Mouse (Mus musculus) neural tube, embryonic 12.5 days (tissue): ENCODE measurements around the gene Cfap97. TPM values are rescaled to one million over a fixed set of nuclear protein-coding genes. Genes with fewer than 3 reads are reported as not detected.
A peak's percentile ranks its signal among the peaks of the same experiment; 100 is the strongest.
"Not testable (repeated sequence)": the region's sequence is repeated elsewhere in the genome, so short reads cannot be mapped to it uniquely, and the experiment has no call there.

Experiments
- ATAC-seq: fragments of 200-750 bp; cut with Nextera tagmentation; 2 replicates; pipeline ENCODE4 v1.8.0; 2017; ENCODE audit warnings: low read depth, mild to moderate bottlenecking, moderate TSS enrichment, moderate library complexity; ENCODE audit not compliant: low FRiP score
- H3K27ac ChIP-seq: fragments of 300-500 bp; sonication (generic); 2 replicates; pipeline ENCODE4 v1.5.1; 2016
- H3K27me3 ChIP-seq: fragments of 300-500 bp; sonication (generic); replicated peaks from 2 replicates; pipeline ENCODE4 v1.6.1; 2016; ENCODE audit warnings: mild to moderate bottlenecking
- H3K36me3 ChIP-seq: fragments of 300-500 bp; sonication (generic); 2 replicates; pipeline ENCODE4 v1.6.1; 2016; ENCODE audit warnings: mild to moderate bottlenecking
- H3K4me1 ChIP-seq: fragments of 300-500 bp; sonication (generic); 2 replicates; pipeline ENCODE4 v1.6.1; 2016
- H3K4me2 ChIP-seq: fragments of 300-500 bp; sonication (generic); replicated peaks from 2 replicates; pipeline ENCODE4 v1.6.1; 2016; ENCODE audit warnings: mild to moderate bottlenecking
- H3K4me3 ChIP-seq: fragments of 300-500 bp; sonication (generic); 2 replicates; pipeline ENCODE4 v1.5.1; 2016
- H3K9ac ChIP-seq: fragments of 300-500 bp; sonication (generic); 2 replicates; pipeline ENCODE4 v1.6.1; 2016; ENCODE audit warnings: mild to moderate bottlenecking
- H3K9me3 ChIP-seq: fragments of 300-500 bp; sonication (generic); 2 replicates; pipeline ENCODE4 v1.6.1; 2016; ENCODE audit warnings: mild to moderate bottlenecking
- WGBS: fragments of 180-500 bp; shearing (Covaris S2); methylation state at CpG from one replicate; pipeline ENCODE4 v1.1.7; 2016; 5-methylcytosine and 5-hydroxymethylcytosine counted together
- polyA plus RNA-seq: library from polyadenylated mRNA; unstranded; fragments of >200 nt; fragmentation: Nextera tagmentation; extraction: Ambion mirVana; gene quantifications from 2 replicates; pipeline ENCODE4 v1.2.1, GENCODE M21; 2016

Cfap97 gene
- polyA plus RNA-seq, result 21.2 and 23.1 TPM in 2 replicates

DNA sequence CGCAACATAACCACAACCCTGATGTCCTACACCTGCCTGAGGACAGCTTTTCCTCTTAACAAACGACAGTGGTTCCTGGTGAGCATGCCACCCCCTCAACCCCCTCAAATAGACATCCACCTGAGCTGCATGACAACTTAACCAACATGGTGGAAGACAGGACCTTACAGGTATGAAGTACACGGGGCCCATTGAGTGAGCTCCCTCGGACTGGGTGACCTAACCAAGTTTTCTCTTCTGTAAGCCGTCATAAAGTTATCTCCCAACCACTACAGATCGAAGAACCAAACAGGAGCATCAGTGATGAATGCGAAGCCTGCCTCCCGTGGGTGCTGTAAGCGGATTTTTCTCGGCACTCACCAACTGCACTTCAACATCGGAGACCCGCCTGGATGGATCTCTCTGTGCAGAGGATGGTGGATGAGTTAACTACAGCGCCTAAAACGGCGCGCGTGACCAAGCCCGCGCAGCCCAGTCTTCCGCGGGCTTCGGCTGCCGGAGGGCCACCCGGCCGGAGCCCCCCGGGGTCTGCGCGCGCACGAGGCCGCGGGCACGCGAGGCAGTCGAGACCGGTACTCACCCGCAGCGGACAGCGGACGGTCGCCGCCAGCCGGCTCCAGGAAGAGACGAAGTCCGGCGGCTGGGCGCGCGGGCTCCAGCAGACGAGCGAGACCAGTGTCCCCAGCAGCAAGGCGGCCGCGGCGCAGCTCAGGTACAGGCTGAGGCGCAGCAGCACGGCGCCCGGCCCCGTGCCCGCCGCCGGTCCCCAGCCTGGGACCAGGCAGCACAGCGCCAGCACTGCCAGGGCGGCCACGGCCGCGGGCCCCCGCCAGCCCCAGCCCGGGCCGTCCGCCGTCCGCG, at the start of gene Cfap97:
Gene Cfap97 (plus strand): TSS at position 570 of the 861 bp plus-strand sequence.
- H3K4me2 ChIP-seq, result peak within 1 kb of the TSS; percentile 89
- peaks cover 7% of the 10 kb centered on the region for H3K4me1 ChIP-seq
- peak within 1 kb of the TSS; percentile 46; the same call in 1 of the 2 replicates for H3K27ac ChIP-seq
- H3K9me3 ChIP-seq, result no peaks in the 10 kb centered on the region
- WGBS, result 1% methylated on average over 71 of the region's 75 CpGs
- peak within 1 kb of the TSS; percentile 87 for H3K9ac ChIP-seq
- ATAC-seq, result peak; percentile 88
- peak within 1 kb of the TSS; percentile 87 for H3K4me3 ChIP-seq
- no peaks in the 10 kb centered on the region for H3K27me3 ChIP-seq
- H3K36me3 ChIP-seq, result no peaks in the 10 kb centered on the region

DNA sequence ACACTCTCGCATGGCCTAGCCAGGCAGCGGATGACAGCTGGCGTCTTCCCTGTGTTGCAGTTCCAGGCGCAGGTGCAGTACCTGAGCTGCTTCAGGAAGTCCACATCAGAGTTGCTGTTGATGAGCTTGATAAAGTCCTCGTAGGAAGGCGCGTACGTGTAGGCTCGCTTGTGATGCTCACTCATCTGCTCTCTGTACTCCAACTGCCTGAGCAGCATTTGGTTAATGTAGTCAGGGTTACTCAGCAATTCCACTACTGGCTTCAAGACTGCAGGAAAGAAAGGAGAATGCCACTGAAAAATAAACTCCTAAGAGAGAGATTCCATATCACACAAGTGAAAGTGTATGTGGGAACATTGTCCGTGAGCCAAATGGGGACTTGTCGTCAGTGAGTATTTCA, 48.1 kb upstream of the Cfap97 start:
- no peak overlapping the region for H3K4me2 ChIP-seq
- no peak overlapping the region for H3K4me3 ChIP-seq
- no peak overlapping the region for H3K27ac ChIP-seq
- ATAC-seq, result no peak
- H3K27me3 ChIP-seq, result no peaks in the 10 kb centered on the region
- H3K9me3 ChIP-seq, result peaks cover 7% of the 10 kb centered on the region; the same call in 1 of the 2 replicates
- H3K36me3 ChIP-seq, result peaks cover 26% of the 10 kb centered on the region
- no peak overlapping the region for H3K9ac ChIP-seq
- WGBS, result 99% methylated on average over 11 of the region's 11 CpGs
- H3K4me1 ChIP-seq, result 0 out of 2 replicates have a peak, but pooled peaks cover 2% of the 10 kb centered on the region

DNA sequence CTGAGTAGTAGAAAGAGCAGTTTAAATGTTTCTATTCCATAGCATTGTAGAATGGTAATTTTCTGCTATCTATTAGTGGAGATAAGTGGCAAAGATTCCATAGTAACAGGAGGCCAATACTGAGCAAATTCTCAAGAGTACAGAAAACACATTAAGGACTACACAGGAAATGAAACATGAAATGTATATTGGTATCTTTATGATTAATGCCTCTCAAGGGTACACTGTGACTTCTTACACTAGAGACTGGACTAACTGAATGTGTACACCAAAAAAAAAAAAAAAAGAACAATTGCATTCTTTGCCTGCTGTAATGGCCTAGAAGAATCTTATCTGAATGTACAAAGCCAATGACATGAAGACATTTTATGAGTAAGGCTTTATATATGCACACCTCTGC, 43.9 kb upstream of the Cfap97 start:
- Histone ChIP-seq H3K4me1 (0 out of 2 replicates have a peak, but pooled peaks cover 13% of the 10 kb centered on the region), H3K27ac (no peak overlapping the region), H3K27me3 (no peaks in the 10 kb centered on the region), H3K4me3 (no peak overlapping the region), H3K9me3 (no peaks in the 10 kb centered on the region), H3K4me2 (no peak overlapping the region), H3K9ac (no peak overlapping the region), H3K36me3 (peaks cover 10% of the 10 kb centered on the region)
- ATAC-seq, result no peak

DNA sequence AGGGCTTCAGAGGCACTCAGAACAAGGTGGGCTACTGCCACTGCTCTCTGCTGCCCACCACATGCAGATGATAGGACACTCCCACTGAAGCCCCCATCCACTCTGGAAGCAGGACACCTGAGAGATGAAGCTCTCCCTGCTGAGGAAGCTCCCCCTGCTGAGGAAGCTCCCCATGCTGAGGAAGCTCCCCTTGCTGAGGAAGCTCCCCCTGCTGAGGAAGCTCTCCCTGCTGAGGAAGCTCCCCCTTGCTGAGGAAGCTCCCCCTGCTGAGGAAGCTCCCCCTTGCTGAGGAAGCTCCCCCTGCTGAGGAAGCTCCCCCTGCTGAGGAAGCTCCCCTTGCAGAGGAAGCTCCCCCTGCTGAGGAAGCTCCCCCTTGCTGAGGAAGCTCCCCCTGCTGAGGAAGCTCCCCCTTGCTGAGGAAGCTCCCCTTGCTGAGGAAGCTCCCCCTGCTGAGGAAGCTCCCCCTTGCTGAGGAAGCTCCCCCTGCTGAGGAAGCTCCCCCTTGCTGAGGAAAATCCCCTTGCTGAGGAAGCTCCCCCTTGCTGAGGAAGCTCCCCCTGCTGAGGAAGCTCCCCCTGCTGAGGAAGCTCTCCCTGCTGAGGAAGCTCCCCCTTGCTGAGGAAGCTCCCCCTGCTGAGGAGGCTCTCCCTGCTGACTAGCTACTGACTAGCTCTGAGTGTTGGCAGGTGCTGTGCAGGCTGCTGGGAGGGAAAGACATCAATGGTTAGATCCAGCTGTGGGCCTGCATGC, 38.0 kb upstream of the Cfap97 start:
- not testable (repeated sequence) for H3K36me3 ChIP-seq, H3K4me1 ChIP-seq, H3K4me3 ChIP-seq, H3K9ac ChIP-seq, ATAC-seq, H3K27ac ChIP-seq, H3K4me2 ChIP-seq, H3K9me3 ChIP-seq, H3K27me3 ChIP-seq

DNA sequence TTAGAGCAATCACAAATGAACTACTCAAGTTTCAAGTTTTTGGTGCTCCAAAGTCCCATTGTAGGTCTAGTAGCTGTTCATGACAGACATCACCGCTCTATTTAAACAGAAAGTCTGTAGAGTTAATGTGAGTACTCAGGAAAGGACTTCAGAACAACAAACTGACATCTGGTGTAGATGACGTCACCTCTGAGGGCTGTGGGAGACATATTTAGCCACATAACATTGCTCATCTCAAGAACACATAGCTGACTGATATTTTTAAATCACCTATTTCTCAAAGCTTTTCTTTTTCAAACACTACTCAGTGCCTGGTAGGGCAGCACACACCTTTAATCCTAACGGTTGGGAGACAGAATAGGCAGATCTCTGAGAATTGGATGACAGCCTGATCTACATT, 34.4 kb upstream of the Cfap97 start:
- ATAC-seq, result no peak
- Histone ChIP-seq H3K9me3 (no peaks in the 10 kb centered on the region), H3K36me3 (peaks cover 8% of the 10 kb centered on the region), H3K4me2 (no peak overlapping the region), H3K9ac (no peak overlapping the region), H3K4me1 (no peaks in the 10 kb centered on the region), H3K27ac (no peak overlapping the region), H3K4me3 (no peak overlapping the region), H3K27me3 (no peaks in the 10 kb centered on the region)
- WGBS, result 83% methylated on average over 3 of the region's 3 CpGs

DNA sequence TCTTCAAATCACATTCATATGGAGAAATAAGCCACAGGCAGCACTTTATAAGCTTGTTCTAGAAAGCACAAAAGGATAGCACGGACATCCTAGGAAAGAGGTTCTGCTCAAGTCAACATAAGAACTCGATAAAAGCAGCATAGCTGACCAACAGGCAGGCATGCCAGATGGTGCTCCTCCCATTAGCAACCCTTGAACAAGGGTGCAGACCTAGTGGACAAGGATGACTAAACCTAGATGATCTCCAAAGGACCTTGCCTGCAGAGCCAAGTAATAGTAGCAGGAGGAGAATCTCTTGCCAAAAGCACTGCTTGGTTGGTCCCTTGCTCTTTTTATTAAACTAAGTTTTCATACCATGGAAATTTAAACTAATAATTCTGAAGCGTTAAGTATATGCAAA, 32.4 kb upstream of the Cfap97 start:
- Histone ChIP-seq H3K9ac (no peak overlapping the region), H3K9me3 (no peaks in the 10 kb centered on the region), H3K36me3 (peaks cover 8% of the 10 kb centered on the region), H3K4me3 (no peak overlapping the region), H3K4me2 (no peak overlapping the region), H3K4me1 (no peaks in the 10 kb centered on the region), H3K27me3 (no peaks in the 10 kb centered on the region), H3K27ac (no peak overlapping the region)
- no peak for ATAC-seq
- 90% methylated on average over 3 of the region's 3 CpGs for WGBS

DNA sequence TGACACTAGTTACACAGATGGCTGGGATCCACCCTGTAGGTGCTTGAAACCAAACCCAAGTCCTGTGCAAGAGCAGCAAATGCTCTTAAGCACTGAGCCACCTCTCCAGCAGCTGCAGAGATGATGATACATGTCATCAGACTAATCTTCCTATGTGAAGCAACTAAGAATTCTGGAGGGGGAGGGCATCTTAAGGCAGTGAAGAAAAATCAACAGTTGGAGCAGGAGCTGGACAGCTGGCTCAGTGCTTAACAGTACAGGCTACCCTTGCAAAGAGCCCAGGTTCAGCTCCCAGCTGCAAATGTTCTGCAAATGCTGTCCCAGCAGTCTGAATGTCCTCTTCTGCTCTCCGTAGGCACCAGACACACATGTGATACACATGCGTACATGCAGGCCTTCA, 29.1 kb upstream of the Cfap97 start:
- H3K27me3 ChIP-seq, result no peaks in the 10 kb centered on the region
- no peak for ATAC-seq
- no peak overlapping the region for H3K27ac ChIP-seq
- 91% methylated on average over 2 of the region's 2 CpGs for WGBS
- no peak overlapping the region for H3K4me3 ChIP-seq
- no peak overlapping the region for H3K9ac ChIP-seq
- H3K36me3 ChIP-seq, result peaks cover 3% of the 10 kb centered on the region; the same call in 1 of the 2 replicates
- no peaks in the 10 kb centered on the region for H3K9me3 ChIP-seq
- H3K4me2 ChIP-seq, result no peak overlapping the region
- no peaks in the 10 kb centered on the region for H3K4me1 ChIP-seq

DNA sequence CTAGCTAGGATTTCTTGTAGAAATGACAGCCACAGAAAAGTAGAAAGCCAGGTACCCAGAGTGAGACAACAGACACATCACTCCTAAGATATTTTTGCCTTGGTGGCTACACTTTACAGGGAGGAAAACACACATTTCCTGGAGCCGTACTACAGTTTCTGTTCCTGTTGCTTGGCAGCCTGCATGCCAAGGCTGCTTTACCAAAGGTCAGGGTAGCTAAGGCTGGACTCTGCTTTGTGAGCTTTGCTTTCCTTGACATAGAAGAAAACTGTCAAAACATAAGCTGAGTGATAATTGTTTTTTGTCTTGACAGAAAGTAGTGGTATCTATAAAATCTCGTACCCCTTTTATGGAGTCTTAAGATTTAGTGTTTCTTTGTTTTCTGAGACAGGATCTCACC, 21.1 kb upstream of the Cfap97 start:
- H3K4me3 ChIP-seq, result no peak overlapping the region
- 88% methylated on average over 2 of the region's 2 CpGs for WGBS
- H3K9ac ChIP-seq, result no peak overlapping the region
- H3K36me3 ChIP-seq, result peaks cover 4% of the 10 kb centered on the region; the same call in 1 of the 2 replicates
- no peak overlapping the region for H3K27ac ChIP-seq
- no peak overlapping the region for H3K4me2 ChIP-seq
- no peak for ATAC-seq
- no peaks in the 10 kb centered on the region for H3K9me3 ChIP-seq
- H3K4me1 ChIP-seq, result no peaks in the 10 kb centered on the region
- no peaks in the 10 kb centered on the region for H3K27me3 ChIP-seq

DNA sequence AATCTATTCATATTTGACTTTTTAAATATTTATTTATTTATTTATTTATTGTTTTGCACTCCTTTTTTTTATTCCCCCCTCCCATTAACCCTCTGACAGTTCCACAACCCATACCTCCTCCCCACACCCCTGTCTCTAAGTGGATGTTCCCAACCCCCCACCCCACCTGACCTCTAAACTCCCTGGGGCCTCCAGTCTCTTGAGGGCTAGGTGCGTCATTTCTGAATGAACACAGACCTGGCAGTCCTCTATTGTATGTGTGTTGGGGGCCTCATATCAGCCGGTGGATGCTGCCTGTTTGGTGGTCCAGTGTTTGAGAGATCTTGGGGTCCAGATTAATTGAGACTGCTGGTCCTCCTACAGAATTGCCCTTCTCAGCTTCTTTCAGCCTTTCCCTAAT, 16.0 kb upstream of the Cfap97 start:
- not testable (repeated sequence) for H3K9me3 ChIP-seq, H3K4me1 ChIP-seq, ATAC-seq, H3K4me2 ChIP-seq, H3K9ac ChIP-seq, H3K36me3 ChIP-seq, H3K27ac ChIP-seq, H3K4me3 ChIP-seq, H3K27me3 ChIP-seq
- WGBS, result 97% methylated on average over 2 of the region's 2 CpGs

DNA sequence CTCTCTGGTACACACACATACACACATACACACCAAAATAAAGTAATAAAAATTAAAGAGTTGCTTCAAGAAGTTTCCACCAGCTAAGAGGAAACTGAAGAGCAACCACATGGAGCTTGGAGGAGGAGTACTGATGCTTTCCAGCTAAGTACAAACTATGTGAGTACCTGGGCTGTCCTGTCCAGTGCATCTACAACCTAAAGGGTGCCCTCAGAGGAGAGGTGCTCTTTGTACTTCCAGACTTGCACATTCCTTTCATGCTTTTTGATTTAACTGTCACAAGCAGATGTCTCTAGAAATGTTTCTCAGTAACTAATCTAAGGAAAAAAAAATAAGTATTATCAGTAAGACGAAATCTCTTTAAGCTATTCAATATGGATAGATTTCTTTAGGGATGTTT, 14.2 kb upstream of the Cfap97 start:
- Histone ChIP-seq H3K9me3 (no peaks in the 10 kb centered on the region), H3K4me1 (no peaks in the 10 kb centered on the region), H3K36me3 (peaks cover 4% of the 10 kb centered on the region; the same call in 1 of the 2 replicates), H3K4me2 (no peak overlapping the region), H3K4me3 (no peak overlapping the region), H3K9ac (no peak overlapping the region), H3K27ac (no peak overlapping the region), H3K27me3 (no peaks in the 10 kb centered on the region)
- WGBS, result 91% methylated on average over 1 of the region's 1 CpGs
- no peak for ATAC-seq

DNA sequence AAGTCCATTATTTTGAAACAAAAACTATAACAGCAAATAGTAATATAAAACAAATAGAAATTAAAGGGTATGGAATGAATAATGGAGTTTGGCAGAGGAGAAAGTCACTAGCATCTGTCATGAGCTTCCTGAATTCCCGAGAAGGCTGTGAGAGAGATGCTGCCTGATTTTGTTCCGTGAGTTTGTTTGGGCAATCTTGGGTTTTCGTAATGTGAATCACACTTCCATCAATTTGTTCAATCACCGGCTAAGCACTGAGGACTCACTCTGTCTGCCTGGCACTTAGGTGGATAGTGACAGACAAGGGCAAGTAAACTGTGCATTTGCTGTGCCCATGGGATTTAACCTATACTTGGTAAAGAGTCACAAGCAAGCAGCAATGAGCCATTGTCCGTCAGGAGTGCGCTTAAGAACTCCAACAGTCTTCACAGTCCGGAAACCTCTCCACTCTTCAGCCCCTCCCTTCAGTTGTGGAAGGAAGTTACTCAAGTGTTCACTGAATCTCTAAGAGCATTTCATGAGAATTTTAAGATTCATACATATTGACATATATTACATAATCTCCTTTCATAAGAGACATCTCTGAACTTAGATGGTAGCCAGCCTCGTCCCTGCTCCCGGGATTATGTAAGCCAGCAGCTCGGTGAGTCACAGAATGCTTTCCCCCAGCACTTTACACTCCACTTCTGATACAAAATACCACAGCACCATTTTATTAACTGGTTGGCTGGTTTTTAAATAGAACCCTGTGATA, 13.6 kb upstream of the Cfap97 start:
- no peaks in the 10 kb centered on the region for H3K9me3 ChIP-seq
- H3K27me3 ChIP-seq, result no peaks in the 10 kb centered on the region
- ATAC-seq, result no peak
- H3K4me2 ChIP-seq, result no peak overlapping the region
- H3K4me1 ChIP-seq, result no peaks in the 10 kb centered on the region
- no peak overlapping the region for H3K27ac ChIP-seq
- H3K4me3 ChIP-seq, result no peak overlapping the region
- peaks cover 4% of the 10 kb centered on the region; the same call in 1 of the 2 replicates for H3K36me3 ChIP-seq
- no peak overlapping the region for H3K9ac ChIP-seq
- WGBS, result 95% methylated on average over 10 of the region's 10 CpGs
